Mouse (Mus musculus) ES-CJ7 (cell line): Measurements from ENCODE around the gene Gm6482.
A peak's percentile ranks its signal among the peaks of the same experiment; 100 is the strongest.
"Not testable (repeated sequence)": the region's sequence is repeated elsewhere in the genome, so short reads cannot be mapped to it uniquely, and the experiment has no call there.

Experiments
- DNase-seq: peaks from one replicate; pipeline ENCODE4 v3.0.0; 2011; ENCODE audit warnings: low read depth, low spot score

The Gm6482 gene

GRCm38 (mm10) chr14:41408181-41408580 lies at the start of gene Gm6482:
TSS of gene Gm6482 (minus strand) at chr14:41408281.
- DNase-seq = not testable (repeated sequence)

GRCm38 (mm10) chr14:41453418-41453817 lies 45.3 kb upstream of the Gm6482 start, which contains the start of gene Gm7954:
TSS of gene Gm7954 (minus strand) at chr14:41453518.
- not testable (repeated sequence) for DNase-seq

DNA sequence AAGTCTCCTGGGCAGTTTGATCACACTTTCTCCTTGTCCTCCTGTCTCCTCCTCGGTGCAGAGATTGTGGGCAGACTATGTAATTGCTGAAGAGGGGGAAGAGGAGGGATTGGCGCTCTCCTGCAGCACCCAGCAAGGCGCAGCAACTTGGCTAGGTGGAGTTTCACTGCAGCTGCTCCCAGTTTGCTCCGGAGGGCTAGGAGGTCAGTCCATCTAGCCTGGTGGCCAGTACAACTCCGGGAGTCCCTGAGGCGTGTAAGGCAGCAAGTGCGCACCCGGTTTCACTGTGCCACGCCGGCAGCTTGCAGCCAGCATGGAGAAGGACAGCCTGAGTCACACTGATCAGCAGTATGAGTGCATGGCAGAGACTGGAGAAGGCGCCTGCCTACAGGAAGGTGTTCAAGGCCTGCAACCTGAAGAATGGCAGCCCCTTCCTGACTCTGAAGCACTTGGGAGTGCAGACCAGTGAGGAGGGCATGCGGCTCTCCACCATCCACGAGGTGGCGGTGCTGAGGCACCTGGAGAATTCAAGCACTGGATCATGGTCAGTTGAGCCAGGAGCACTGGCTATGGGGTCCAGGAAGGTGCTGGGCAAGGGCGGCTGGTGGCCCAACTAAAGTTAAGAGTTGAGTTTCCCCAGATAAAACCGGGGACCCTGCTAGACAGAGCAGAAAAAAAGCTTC lies 17.5 kb upstream of the Gm6482 start:
- DNase-seq = peak; percentile 62

- DNase-seq = peak; percentile 2
Measured at GRCm38 (mm10) chr14:41424694-41425093, 16.6 kb upstream of the Gm6482 start.

DNA sequence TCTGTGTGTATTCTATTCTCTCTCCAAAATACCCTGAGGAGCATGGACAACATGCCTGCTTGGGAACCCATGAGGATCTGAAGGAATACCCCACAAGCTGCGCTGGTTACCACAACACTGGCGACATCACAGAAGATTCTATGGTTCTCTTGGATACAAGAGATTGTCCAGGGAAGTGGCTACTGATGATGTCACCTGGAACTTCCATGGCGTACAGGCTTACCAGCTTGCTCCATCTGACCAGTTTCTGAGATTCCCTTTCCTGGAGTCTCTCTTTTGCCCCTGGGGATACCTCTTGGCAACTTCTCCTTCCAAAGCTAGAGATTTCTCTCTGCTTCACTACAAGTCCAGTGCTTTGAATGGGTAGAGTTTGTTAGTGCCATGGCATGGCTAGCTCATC lies 21.8 kb downstream of the Gm6482 start, which contains the start of gene Gm7945:
TSS of gene Gm7945 (minus strand) at position 101 of the 400 bp plus-strand sequence.
- DNase-seq = not testable (repeated sequence)
